Comparison of ENCODE assay signal across 13 mouse cellular contexts in the genomic region with DNA sequence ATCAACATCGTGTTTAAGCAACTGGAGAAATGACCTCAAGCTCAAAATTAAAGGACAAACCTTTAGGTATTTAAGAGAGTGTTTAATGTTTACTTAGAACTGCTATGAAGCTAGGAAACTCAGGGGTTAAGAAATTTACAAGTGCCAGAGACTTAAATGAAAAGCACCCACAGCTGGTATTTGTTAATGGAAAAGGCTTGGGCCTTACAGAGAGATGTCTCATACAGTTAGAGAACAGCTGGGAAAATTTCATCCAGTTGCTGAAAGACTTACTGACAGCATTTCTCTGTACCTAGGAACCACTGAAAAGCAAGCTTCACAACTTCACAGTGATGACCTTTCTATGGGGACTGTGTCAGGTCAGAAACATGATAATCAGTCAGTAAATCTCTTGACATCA.
"Had no signal": no experiment of that assay in that cellular context is flagged by ENCODE, and none has a peak within 500 bp of the region (broad histone marks: within the 10 kb centered on the region; RNA-seq: fewer than 3 reads in every experiment).

No protein-coding gene starts in this region.

- H3K9me3 ChIP-seq: liver, embryonic 13.5 days; lung, embryonic 15.5 days; midbrain, embryonic 12.5 days; neural tube, embryonic 13.5 days; stomach, embryonic 15.5 days had no signal

- H3K36me3 ChIP-seq: liver, embryonic 13.5 days; lung, embryonic 15.5 days; midbrain, embryonic 12.5 days; neural tube, embryonic 13.5 days; stomach, embryonic 15.5 days had no signal

- H3K27ac ChIP-seq: liver, embryonic 13.5 days; lung, embryonic 15.5 days; midbrain, embryonic 12.5 days; neural tube, embryonic 13.5 days; stomach, embryonic 15.5 days had no signal

- DNase-seq: kidney, adult 11 months; kidney, adult 9 months; kidney, postnatal 14 days; liver; liver, embryonic 13.5 days; liver, postnatal 0 days; retina, postnatal 1 day; thymus, postnatal 4 days had no signal

- H3K4me3 ChIP-seq: liver, embryonic 13.5 days; lung, embryonic 15.5 days; midbrain, embryonic 12.5 days; neural tube, embryonic 13.5 days; stomach, embryonic 15.5 days had no signal

- H3K9ac ChIP-seq: liver, embryonic 13.5 days; liver, postnatal 0 days; lung, embryonic 15.5 days; midbrain, embryonic 12.5 days; neural tube, embryonic 13.5 days; stomach, embryonic 15.5 days had no signal

- H3K4me1 ChIP-seq: liver, embryonic 13.5 days; lung, embryonic 15.5 days; midbrain, embryonic 12.5 days; neural tube, embryonic 13.5 days; stomach, embryonic 15.5 days had no signal

- H3K4me2 ChIP-seq: liver, embryonic 13.5 days; lung, embryonic 15.5 days; midbrain, embryonic 12.5 days; neural tube, embryonic 13.5 days; stomach, embryonic 15.5 days had no signal

- H3K27me3 ChIP-seq: liver, embryonic 13.5 days; lung, embryonic 15.5 days; midbrain, embryonic 12.5 days; neural tube, embryonic 13.5 days; stomach, embryonic 15.5 days had no signal

- ATAC-seq: liver, postnatal 0 days; midbrain, embryonic 16.5 days had no signal
